Mouse (Mus musculus): Measurements from ENCODE around the gene Hk3. TPM values are rescaled to one million over a fixed set of nuclear protein-coding genes. Genes with fewer than 3 reads are reported as not detected.
A peak's percentile ranks its signal among the peaks of the same experiment; 100 is the strongest.

The Hk3 gene
- polyA plus RNA-seq, 1 experiment from 2014 or later, result 0.87 TPM

GRCm38 (mm10) chr13:55017898-55018599, 3.1 kb downstream of the Hk3 start:
- H3K4me3 ChIP-seq (replicated peaks), result no peak overlapping the region
- no peak overlapping the region for H3K27ac ChIP-seq
- 78% methylated on average over 8 of the region's 8 CpGs for WGBS
- H3K9ac ChIP-seq (replicated peaks), result no peak overlapping the region
- H3K36me3 ChIP-seq, result no peaks in the 10 kb centered on the region
- no peaks in the 10 kb centered on the region; the same call in 1 of the 2 replicates for H3K4me1 ChIP-seq (replicated peaks)
- no peak for ATAC-seq
- H3K27me3 ChIP-seq, result peaks cover 16% of the 10 kb centered on the region
- no peak overlapping the region for H3K4me2 ChIP-seq (replicated peaks)
- no peaks in the 10 kb centered on the region for H3K9me3 ChIP-seq

- Histone ChIP-seq H3K4me2 (replicated peaks) (no peak overlapping the region), H3K36me3 (no peaks in the 10 kb centered on the region), H3K27me3 (peaks cover 21% of the 10 kb centered on the region), H3K9me3 (no peaks in the 10 kb centered on the region), H3K4me3 (replicated peaks) (no peak overlapping the region), H3K9ac (replicated peaks) (no peak overlapping the region), H3K27ac (no peak overlapping the region), H3K4me1 (replicated peaks) (peaks cover 1% of the 10 kb centered on the region)
- ATAC-seq, result no peak
- 90% methylated on average over 12 of the region's 12 CpGs for WGBS
Observed at GRCm38 (mm10) chr13:55017154-55017897, 3.9 kb downstream of the Hk3 start.

GRCm38 (mm10) chr13:55014451-55014850, 6.7 kb downstream of the Hk3 start:
- ATAC-seq, result no peak
- Histone ChIP-seq H3K9me3 (no peaks in the 10 kb centered on the region), H3K9ac (replicated peaks) (no peak overlapping the region), H3K27me3 (peaks cover 38% of the 10 kb centered on the region), H3K36me3 (no peaks in the 10 kb centered on the region), H3K4me1 (replicated peaks) (peaks cover 7% of the 10 kb centered on the region), H3K4me3 (replicated peaks) (no peak overlapping the region), H3K27ac (no peak overlapping the region), H3K4me2 (replicated peaks) (no peak overlapping the region)
- 58% methylated on average over 9 of the region's 9 CpGs for WGBS

GRCm38 (mm10) chr13:55013702-55014344, 7.4 kb downstream of the Hk3 start:
- Histone ChIP-seq H3K4me3 (replicated peaks) (no peak overlapping the region), H3K27ac (no peak overlapping the region), H3K4me2 (replicated peaks) (no peak overlapping the region), H3K4me1 (replicated peaks) (peaks cover 14% of the 10 kb centered on the region), H3K27me3 (peaks cover 41% of the 10 kb centered on the region), H3K36me3 (no peaks in the 10 kb centered on the region), H3K9ac (replicated peaks) (no peak overlapping the region), H3K9me3 (no peaks in the 10 kb centered on the region)
- 20% methylated on average over 9 of the region's 9 CpGs for WGBS
- no peak for ATAC-seq

- Histone ChIP-seq H3K9me3 (no peaks in the 10 kb centered on the region), H3K9ac (replicated peaks) (no peak overlapping the region), H3K4me3 (replicated peaks) (no peak overlapping the region), H3K36me3 (no peaks in the 10 kb centered on the region), H3K27ac (no peak overlapping the region; the same call in 1 of the 2 replicates), H3K4me1 (replicated peaks) (peaks cover 32% of the 10 kb centered on the region), H3K4me2 (replicated peaks) (peak overlapping the region; percentile 22; the same call in 1 of the 2 replicates), H3K27me3 (peaks cover 42% of the 10 kb centered on the region)
- ATAC-seq, result peak; percentile 24
- WGBS, result 5% methylated on average over 14 of the region's 14 CpGs
Observed at GRCm38 (mm10) chr13:55011981-55012478, 9.2 kb downstream of the Hk3 start.

GRCm38 (mm10) chr13:55011103-55011502, 10.1 kb downstream of the Hk3 start:
- Histone ChIP-seq H3K4me3 (replicated peaks) (no peak overlapping the region), H3K4me2 (replicated peaks) (no peak overlapping the region), H3K27me3 (peaks cover 45% of the 10 kb centered on the region), H3K36me3 (no peaks in the 10 kb centered on the region), H3K9me3 (no peaks in the 10 kb centered on the region), H3K4me1 (replicated peaks) (peaks cover 37% of the 10 kb centered on the region), H3K9ac (replicated peaks) (no peak overlapping the region), H3K27ac (no peak overlapping the region)
- 88% methylated on average over 15 of the region's 15 CpGs for WGBS
- ATAC-seq, result no peak

GRCm38 (mm10) chr13:55008589-55008988, 12.6 kb downstream of the Hk3 start:
- Histone ChIP-seq H3K9me3 (no peaks in the 10 kb centered on the region), H3K27ac (peak overlapping the region; percentile 61), H3K36me3 (peaks cover 2% of the 10 kb centered on the region), H3K27me3 (peaks cover 47% of the 10 kb centered on the region), H3K4me2 (replicated peaks) (no peak overlapping the region), H3K4me3 (replicated peaks) (no peak overlapping the region), H3K9ac (replicated peaks) (no peak overlapping the region), H3K4me1 (replicated peaks) (peaks cover 53% of the 10 kb centered on the region)
- peak; percentile 83 for ATAC-seq
- 17% methylated on average over 6 of the region's 6 CpGs for WGBS

- H3K9me3 ChIP-seq, result no peaks in the 10 kb centered on the region
- peaks cover 48% of the 10 kb centered on the region for H3K27me3 ChIP-seq
- no peak overlapping the region for H3K4me3 ChIP-seq (replicated peaks)
- H3K36me3 ChIP-seq, result peaks cover 13% of the 10 kb centered on the region
- H3K4me1 ChIP-seq (replicated peaks), result peaks cover 46% of the 10 kb centered on the region
- 0 out of 2 replicates have a peak overlapping the region, but pooled peaks have one; percentile 36 for H3K9ac ChIP-seq (replicated peaks)
- 72% methylated on average over 7 of the region's 7 CpGs for WGBS
- no peak for ATAC-seq
- no peak overlapping the region for H3K4me2 ChIP-seq (replicated peaks)
- H3K27ac ChIP-seq, result no peak overlapping the region
Observed at GRCm38 (mm10) chr13:55006415-55006742, 14.8 kb downstream of the Hk3 start.

- ATAC-seq, result peak; percentile 1; the same call in 1 of the 2 replicates
- 72% methylated on average over 31 of the region's 31 CpGs for WGBS
- H3K4me2 ChIP-seq (replicated peaks), result no peak overlapping the region
Observed at GRCm38 (mm10) chr13:55005691-55006414, 15.3 kb downstream of the Hk3 start.

GRCm38 (mm10) chr13:55004646-55005045, 16.5 kb downstream of the Hk3 start:
- peaks cover 41% of the 10 kb centered on the region for H3K27me3 ChIP-seq
- no peak for ATAC-seq
- H3K27ac ChIP-seq, result no peak overlapping the region
- no peak overlapping the region for H3K9ac ChIP-seq (replicated peaks)
- H3K4me2 ChIP-seq (replicated peaks), result no peak overlapping the region
- H3K36me3 ChIP-seq, result peaks cover 22% of the 10 kb centered on the region
- no peaks in the 10 kb centered on the region for H3K9me3 ChIP-seq
- no peak overlapping the region for H3K4me3 ChIP-seq (replicated peaks)
- H3K4me1 ChIP-seq (replicated peaks), result peaks cover 46% of the 10 kb centered on the region
- WGBS, result 79% methylated on average over 11 of the region's 11 CpGs

More at GRCm38 (mm10) chr13:55005691-55006414, 15.3 kb downstream of the Hk3 start:
- 0 out of 2 replicates have a peak overlapping the region, but pooled peaks have one; percentile 36 for H3K9ac ChIP-seq (replicated peaks)
- H3K4me3 ChIP-seq (replicated peaks), result no peak overlapping the region
- no peak overlapping the region for H3K27ac ChIP-seq
- H3K36me3 ChIP-seq, result peaks cover 16% of the 10 kb centered on the region
- H3K27me3 ChIP-seq, result peaks cover 45% of the 10 kb centered on the region
- H3K4me1 ChIP-seq (replicated peaks), result peaks cover 46% of the 10 kb centered on the region
- no peaks in the 10 kb centered on the region for H3K9me3 ChIP-seq

- no peaks in the 10 kb centered on the region for H3K9me3 ChIP-seq
- peaks cover 28% of the 10 kb centered on the region for H3K4me1 ChIP-seq (replicated peaks)
- H3K27ac ChIP-seq, result no peak overlapping the region
- H3K9ac ChIP-seq (replicated peaks), result no peak overlapping the region
- 90% methylated on average over 10 of the region's 10 CpGs for WGBS
- H3K27me3 ChIP-seq, result peaks cover 39% of the 10 kb centered on the region
- H3K36me3 ChIP-seq, result peaks cover 26% of the 10 kb centered on the region
- no peak overlapping the region for H3K4me3 ChIP-seq (replicated peaks)
- no peak for ATAC-seq
- H3K4me2 ChIP-seq (replicated peaks), result no peak overlapping the region
Observed at GRCm38 (mm10) chr13:55002090-55002489, 19.1 kb downstream of the Hk3 start.

All from midbrain, embryonic 13.5 days (tissue).